Mouse (Mus musculus) myocyte (in vitro differentiated cells): Measurements from ENCODE around the gene Plekhj1. TPM values are rescaled to one million over a fixed set of nuclear protein-coding genes. Genes with fewer than 3 reads are reported as not detected.

Experiments used
- H3K27me3 ChIP-seq: one replicate; pipeline ENCODE4 v1.6.1; 2011; ENCODE audit not compliant: control insufficient read depth, insufficient read depth, insufficient read length
- H3K36me3 ChIP-seq: one replicate; pipeline ENCODE4 v1.6.1; 2011; ENCODE audit not compliant: control insufficient read depth, insufficient read depth
- H3K4me2 ChIP-seq: one replicate; pipeline ENCODE4 v1.6.1; 2011; ENCODE audit warnings: low read depth, control low read depth
- H3K4me3 ChIP-seq: one replicate; pipeline ENCODE4 v1.5.1; 2011; ENCODE audit warnings: mild to moderate bottlenecking, control low read depth, moderate library complexity
- H3K79me2 ChIP-seq: one replicate; pipeline ENCODE4 v1.6.1; 2011; ENCODE audit not compliant: control insufficient read depth, insufficient read depth
- H3ac ChIP-seq: one replicate; pipeline ENCODE4 v1.6.1; 2011; ENCODE audit not compliant: control insufficient read depth, insufficient read length
- CEBPB ChIP-seq: IDR thresholded peaks from 2 replicates; pipeline ENCODE4 v1.6.1; 2011; ENCODE audit warnings: mild to moderate bottlenecking, moderate library complexity; ENCODE audit not compliant: poor library complexity, insufficient read depth, severe bottlenecking
- E2F4 ChIP-seq: IDR thresholded peaks from one replicate; pipeline ENCODE4 v1.6.1; 2011; ENCODE audit warnings: mild to moderate bottlenecking, control low read depth, moderate library complexity; ENCODE audit not compliant: insufficient read depth
- MAX ChIP-seq: IDR thresholded peaks from one replicate; pipeline ENCODE4 v1.6.1; 2011; ENCODE audit warnings: low read depth, mild to moderate bottlenecking, control low read depth
- MYOD1 ChIP-seq, 3 experiments: IDR thresholded peaks; one replicate each; pipeline ENCODE4 v1.6.1; 2011; ENCODE audit warnings: control low read depth in 2 of 3, low read depth in 2 of 3, mild to moderate bottlenecking in 2 of 3, moderate library complexity in 1 of 3; ENCODE audit not compliant: insufficient read length in 2 of 3, control insufficient read depth in 1 of 3
- MYOG ChIP-seq, 3 experiments: IDR thresholded peaks; one replicate each; pipeline ENCODE4 v1.6.1; 2011; ENCODE audit warnings: control low read depth in 2 of 3, low read depth in 2 of 3, mild to moderate bottlenecking in 2 of 3; ENCODE audit not compliant: insufficient read length in 2 of 3, control insufficient read depth in 1 of 3, insufficient read depth in 1 of 3
- POLR2A ChIP-seq: IDR thresholded peaks from one replicate; pipeline ENCODE4 v1.6.1; 2011; ENCODE audit warnings: low read depth, mild to moderate bottlenecking, control low read depth, moderate library complexity; ENCODE audit not compliant: insufficient read length
- POLR2AphosphoS2 ChIP-seq: IDR thresholded peaks from one replicate; pipeline ENCODE4 v1.6.1; 2011; ENCODE audit warnings: low read depth, control low read depth; ENCODE audit not compliant: insufficient read length
- SRF ChIP-seq: IDR thresholded peaks from one replicate; pipeline ENCODE4 v1.6.1; 2011; ENCODE audit warnings: low read depth; ENCODE audit not compliant: control insufficient read depth, insufficient read length
- TCF12 ChIP-seq: IDR thresholded peaks from one replicate; pipeline ENCODE4 v1.6.1; 2011; ENCODE audit warnings: mild to moderate bottlenecking, control low read depth; ENCODE audit not compliant: poor library complexity, insufficient read depth, severe bottlenecking
- TCF3 ChIP-seq: IDR thresholded peaks from one replicate; pipeline ENCODE4 v1.6.1; 2011; ENCODE audit warnings: low read depth, control low read depth; ENCODE audit not compliant: insufficient read length
- polyA plus RNA-seq: library from polyadenylated mRNA; unstranded; fragments of >200 nt; fragmentation: generic; extraction: Trizol; gene quantifications from one replicate; pipeline ENCODE4 v1.2.1, GENCODE M21; 2012; ENCODE audit warnings: missing spikeins

Plekhj1 gene
- polyA plus RNA-seq, 1 experiment = 69.6 TPM

GRCm38 (mm10) chr10:80810084-80810483 is 11.7 kb upstream of the Plekhj1 start:
- no peaks in the 10 kb centered on the region for H3K79me2 ChIP-seq
- no peak overlapping the region for H3K4me3 ChIP-seq
- no peaks in the 10 kb centered on the region for H3K36me3 ChIP-seq
- no peak overlapping the region for H3K4me2 ChIP-seq
- no peaks in the 10 kb centered on the region for H3K27me3 ChIP-seq
- TF ChIP-seq SRF (no peak), MYOG (IDR thresholded peaks at IDR 0.05; ENCODE audit: control insufficient read depth in 1 of 3, insufficient read depth in 1 of 3, insufficient read length in 2 of 3, low read depth in 2 of 3) (no peak), POLR2A (no peak), MYOD1 (IDR thresholded peaks at IDR 0.05; ENCODE audit: control insufficient read depth in 1 of 3, insufficient read length in 2 of 3, low read depth in 2 of 3) (no peak), MAX (no peak), POLR2AphosphoS2 (no peak)
- no peak overlapping the region for H3ac ChIP-seq

- Histone ChIP-seq H3K4me3 (no peak overlapping the region), H3K4me2 (no peak overlapping the region), H3ac (no peak overlapping the region), H3K27me3 (no peaks in the 10 kb centered on the region), H3K36me3 (no peaks in the 10 kb centered on the region), H3K79me2 (no peaks in the 10 kb centered on the region)
- TF ChIP-seq SRF (no peak), POLR2AphosphoS2 (peak; percentile 6)
Observed at GRCm38 (mm10) chr10:80808985-80809632, 10.7 kb upstream of the Plekhj1 start.

GRCm38 (mm10) chr10:80808099-80808984 is 9.9 kb upstream of the Plekhj1 start:
- TF ChIP-seq POLR2AphosphoS2 (peak; percentile 77), SRF (no peak), TCF12 (no peak), MYOD1 (IDR thresholded peaks at IDR 0.05; ENCODE audit: control insufficient read depth in 1 of 3, insufficient read length in 2 of 3, low read depth in 2 of 3) (peak in 1 of 3 experiments; percentile 28), CEBPB (no peak), MAX (no peak)
- Histone ChIP-seq H3K36me3 (no peaks in the 10 kb centered on the region), H3ac (no peak overlapping the region), H3K4me3 (no peak overlapping the region), H3K27me3 (no peaks in the 10 kb centered on the region), H3K4me2 (no peak overlapping the region), H3K79me2 (no peaks in the 10 kb centered on the region)

GRCm38 (mm10) chr10:80807057-80807627 is 8.7 kb upstream of the Plekhj1 start:
- Histone ChIP-seq H3K4me3 (no peak overlapping the region), H3K36me3 (peaks cover 3% of the 10 kb centered on the region), H3ac (no peak overlapping the region), H3K4me2 (no peak overlapping the region), H3K27me3 (no peaks in the 10 kb centered on the region), H3K79me2 (no peaks in the 10 kb centered on the region)
- no peak for TF ChIP-seq CEBPB
- TF ChIP-seq TCF3 = no peak
- no peak for TF ChIP-seq SRF
- peak; percentile 88 for TF ChIP-seq POLR2AphosphoS2
- peak; percentile 45 for TF ChIP-seq POLR2A
- TF ChIP-seq E2F4 = no peak

GRCm38 (mm10) chr10:80806341-80807056 is 8.1 kb upstream of the Plekhj1 start:
- no peaks in the 10 kb centered on the region for H3K27me3 ChIP-seq
- no peak overlapping the region for H3K4me3 ChIP-seq
- peaks cover 7% of the 10 kb centered on the region for H3K36me3 ChIP-seq
- H3ac ChIP-seq = no peak overlapping the region
- no peak overlapping the region for H3K4me2 ChIP-seq
- TF ChIP-seq POLR2AphosphoS2 (peak; percentile 38), POLR2A (no peak), TCF3 (no peak)
- H3K79me2 ChIP-seq = peaks cover 3% of the 10 kb centered on the region
